Mouse (Mus musculus): ENCODE data around the gene Blm.
A peak's percentile ranks its signal among the peaks of the same experiment; 100 is the strongest.
"Not testable (repeated sequence)": the region's sequence is repeated elsewhere in the genome, so short reads cannot be mapped to it uniquely, and the experiment has no call there.

Gene Blm

GRCm38 (mm10) chr7:80530646-80531045 lies 4.3 kb downstream of the Blm start:
- no peak for DNase-seq

DNA sequence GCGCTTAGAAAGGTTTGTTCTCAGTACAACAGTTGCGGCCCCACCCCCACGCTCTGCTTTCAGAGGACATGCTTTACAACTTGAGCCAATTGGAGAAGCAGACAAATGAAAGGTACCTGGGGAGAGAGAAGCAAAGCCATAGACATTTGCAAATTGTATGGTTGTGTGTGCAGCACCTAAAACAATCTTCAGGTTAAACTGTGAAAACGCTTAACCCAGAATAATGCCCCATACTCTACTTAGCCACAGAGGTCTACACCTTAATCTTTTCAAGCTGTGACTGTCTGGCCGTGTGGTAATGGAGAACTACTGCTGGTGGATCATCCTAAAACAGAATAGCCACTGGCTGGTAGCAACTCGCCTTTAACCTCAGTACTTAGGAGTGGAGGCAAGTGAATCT lies 8.2 kb downstream of the Blm start:
- DNase-seq = peak in 1 of 2 experiments; percentile 10

DNA sequence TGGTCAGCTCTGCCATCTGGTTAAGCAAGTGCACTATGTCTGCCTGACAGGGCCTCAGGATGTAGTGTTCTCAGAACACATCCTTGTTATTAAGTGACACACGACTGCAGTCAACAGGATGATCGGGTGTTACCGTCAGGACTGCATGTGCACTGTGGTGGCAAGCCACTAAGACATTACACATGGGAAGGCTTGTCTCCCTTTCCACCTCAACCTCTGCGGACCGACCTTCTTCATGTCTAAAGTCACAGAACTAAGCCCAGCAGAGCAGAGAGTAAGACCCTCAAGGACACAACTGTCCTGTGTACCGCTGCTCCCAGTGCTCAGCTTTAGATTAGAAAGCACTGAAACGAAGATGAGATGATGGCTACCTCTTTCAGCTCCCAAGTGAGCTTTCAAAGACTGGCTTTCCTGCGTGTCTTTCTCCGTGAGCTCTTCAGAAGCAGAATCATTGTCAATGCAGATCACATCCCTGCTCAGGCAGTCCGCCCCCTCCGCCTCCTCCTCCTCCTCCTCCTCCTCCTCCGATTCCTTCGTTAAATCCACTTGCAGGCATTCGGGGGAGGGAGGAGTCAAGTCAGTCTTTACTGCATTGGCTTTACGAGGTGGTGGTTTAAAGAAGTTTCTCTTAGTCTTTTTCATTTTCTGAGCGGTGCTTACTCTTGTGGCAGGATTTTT lies 22.4 kb downstream of the Blm start:
- no peak for DNase-seq

- not testable (repeated sequence) for DNase-seq
These were observed 27.2 kb downstream of the Blm start for GRCm38 (mm10) chr7:80507697-80508096.

GRCm38 (mm10) chr7:80506007-80506406 lies 28.9 kb downstream of the Blm start:
- no peak for DNase-seq

DNA sequence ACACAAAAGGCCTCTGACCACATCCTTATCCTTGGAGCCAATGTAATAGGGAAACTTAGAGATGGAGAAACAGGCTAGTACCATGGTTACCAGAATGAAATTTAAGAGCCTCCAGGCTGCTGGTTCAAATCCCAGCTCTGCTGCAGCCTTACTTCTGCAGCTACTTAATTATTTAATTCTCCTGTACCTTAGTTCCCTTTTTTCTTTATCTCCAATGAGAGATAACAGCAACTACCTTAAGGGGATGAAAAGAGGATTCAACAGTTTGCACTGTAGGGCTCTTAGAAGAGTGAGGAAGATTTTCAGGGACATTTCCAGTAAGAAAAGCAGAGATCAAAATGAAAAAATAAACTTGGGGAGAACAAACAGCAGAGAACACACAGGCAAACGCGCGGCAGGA lies 30.0 kb downstream of the Blm start:
- no peak for DNase-seq

DNA sequence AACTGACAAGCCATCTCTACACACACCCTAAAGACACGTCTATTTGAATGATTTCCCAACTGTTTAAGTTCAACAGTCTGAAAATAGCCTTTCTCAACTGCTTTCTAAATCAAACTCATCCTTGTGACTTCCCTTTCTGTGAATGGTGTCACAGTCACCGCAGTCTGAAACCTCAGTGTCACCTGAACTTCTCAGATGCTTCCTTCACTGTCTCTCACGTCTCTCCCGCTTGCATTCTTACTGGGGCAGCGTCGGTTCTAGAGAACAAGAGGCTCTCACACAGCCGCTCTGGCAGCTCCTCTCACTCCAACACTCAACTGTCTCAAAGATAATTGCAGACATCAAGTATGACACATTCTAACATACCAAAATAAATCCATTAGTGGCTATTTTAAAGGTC lies 33.9 kb downstream of the Blm start:
- DNase-seq = no peak

DNA sequence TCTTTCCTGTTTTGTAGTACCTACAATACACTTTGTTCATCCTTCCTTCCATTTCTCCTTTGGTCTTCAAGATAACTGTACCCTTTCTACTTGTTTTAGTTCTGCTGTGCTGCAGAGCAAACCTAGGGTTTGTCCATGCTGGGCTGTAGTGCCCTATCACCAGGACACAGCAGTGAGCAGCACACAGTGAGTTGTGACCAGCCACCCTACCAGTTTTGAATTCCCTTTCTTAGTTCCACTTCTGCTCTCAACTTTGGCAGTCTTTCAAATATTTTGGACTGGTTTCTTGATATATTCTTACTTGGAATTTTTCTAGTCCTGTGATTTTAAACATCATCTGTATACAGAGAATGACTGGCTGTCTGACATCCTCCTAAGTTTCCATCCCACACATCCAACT lies 34.8 kb downstream of the Blm start:
- DNase-seq = no peak

GRCm38 (mm10) chr7:80499190-80499962 lies 35.5 kb downstream of the Blm start:
- no peak for DNase-seq

- no peak for DNase-seq
These were observed 38.3 kb downstream of the Blm start for GRCm38 (mm10) chr7:80496656-80497055.

DNA sequence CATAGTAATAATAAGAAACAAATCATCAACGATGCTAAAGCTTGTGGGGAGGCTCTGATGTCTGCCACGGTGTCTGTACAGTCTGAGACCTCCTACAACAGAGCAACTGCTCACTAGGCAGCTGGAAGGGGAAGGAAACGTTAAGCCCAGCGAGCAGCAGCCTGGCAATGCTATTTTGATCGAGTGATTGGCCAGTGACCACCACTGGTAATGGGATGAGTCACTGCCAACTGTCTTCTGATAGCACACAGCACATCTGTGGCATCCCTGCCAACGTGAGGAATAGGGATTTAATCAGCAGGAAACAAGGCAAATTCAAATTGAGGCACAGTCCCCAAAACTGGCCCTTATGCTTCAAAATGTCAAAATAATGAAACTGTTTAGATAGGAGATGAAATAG lies 39.7 kb downstream of the Blm start:
- DNase-seq = no peak

GRCm38 (mm10) chr7:80491995-80492394 lies 42.9 kb downstream of the Blm start:
- no peak for DNase-seq

DNA sequence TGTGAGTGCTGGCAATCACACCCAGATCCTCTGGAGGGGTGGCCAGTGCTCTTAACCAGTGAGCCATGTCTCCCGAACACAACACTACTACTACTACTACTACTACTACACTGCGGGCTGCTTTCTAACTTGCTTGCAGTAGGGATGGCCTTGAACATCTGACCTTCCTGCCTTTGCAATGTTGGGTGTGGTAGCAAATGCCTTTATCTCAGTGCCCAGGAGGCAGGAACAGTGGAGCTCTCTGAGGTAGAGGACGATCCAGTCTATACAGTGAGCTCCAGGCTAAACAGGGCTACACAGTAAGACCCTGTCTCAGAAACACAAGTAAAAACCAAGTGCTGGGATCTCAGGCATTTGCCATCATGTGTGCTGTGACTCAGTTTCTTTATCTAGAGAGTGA lies 43.8 kb downstream of the Blm start:
- DNase-seq = no peak

DNA sequence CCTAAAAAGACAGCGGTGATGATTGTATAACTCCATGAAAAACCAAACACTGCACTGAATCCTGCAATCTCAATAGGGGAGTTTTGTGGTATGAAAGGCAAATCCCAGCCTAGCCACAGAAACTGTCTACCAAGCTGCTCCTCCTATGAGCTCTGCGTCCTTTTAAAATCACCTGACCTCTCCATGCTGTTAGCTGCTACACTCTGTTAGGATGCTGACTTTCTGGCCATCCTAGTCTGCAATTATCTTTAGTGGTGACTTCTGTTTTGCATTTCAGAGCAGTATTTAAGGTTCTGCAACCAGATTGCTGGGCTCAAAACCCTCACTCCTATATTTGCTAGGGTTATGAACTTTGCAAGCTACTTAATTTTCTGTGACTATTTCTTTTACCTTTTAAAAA lies 44.6 kb downstream of the Blm start:
- no peak for DNase-seq

DNA sequence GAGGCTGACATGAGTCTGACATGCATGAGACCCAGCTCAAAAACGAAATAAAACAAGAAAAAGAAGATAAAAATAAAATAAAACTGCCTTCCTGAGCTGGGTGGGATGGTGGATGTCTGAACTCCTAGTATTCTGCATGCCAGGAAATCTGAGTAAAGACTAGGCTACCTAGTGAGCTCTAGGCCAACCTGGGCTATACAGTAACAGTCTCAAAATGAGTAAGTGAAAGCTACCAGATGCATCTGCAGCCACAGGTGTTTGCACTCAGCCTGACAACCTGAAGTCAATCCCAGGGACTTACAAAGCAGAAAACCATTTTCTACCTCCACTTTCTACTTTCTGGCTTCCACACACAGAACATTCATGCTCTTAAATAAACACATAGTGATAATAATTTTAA lies 45.5 kb downstream of the Blm start:
- no peak for DNase-seq

DNA sequence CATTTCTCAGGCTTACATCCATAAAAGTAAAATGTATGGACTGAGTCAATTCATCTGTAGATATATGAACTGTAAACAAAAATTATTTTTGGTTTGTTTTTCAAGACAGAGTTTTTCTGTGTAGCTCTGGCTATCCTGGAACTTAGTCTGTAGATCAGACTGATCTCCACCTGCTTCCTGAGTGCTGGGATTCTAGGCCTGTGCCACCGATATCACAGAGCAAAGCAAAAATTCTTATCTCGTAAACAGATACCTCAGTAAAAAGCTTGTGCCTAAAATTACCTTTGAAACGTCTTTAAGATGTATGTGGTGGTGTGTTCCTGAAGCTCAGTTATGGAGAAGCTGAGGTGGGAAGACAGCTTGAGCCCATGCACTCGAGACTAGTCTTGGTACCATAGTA lies 47.7 kb downstream of the Blm start:
- no peak for DNase-seq

- no peak for DNase-seq
These were observed 54.8 kb downstream of the Blm start for GRCm38 (mm10) chr7:80480097-80480496.

- no peak for DNase-seq
These were observed 61.1 kb downstream of the Blm start for GRCm38 (mm10) chr7:80473837-80474236.

- no peak for DNase-seq
These were observed 66.1 kb downstream of the Blm start for GRCm38 (mm10) chr7:80468851-80469250.

DNA sequence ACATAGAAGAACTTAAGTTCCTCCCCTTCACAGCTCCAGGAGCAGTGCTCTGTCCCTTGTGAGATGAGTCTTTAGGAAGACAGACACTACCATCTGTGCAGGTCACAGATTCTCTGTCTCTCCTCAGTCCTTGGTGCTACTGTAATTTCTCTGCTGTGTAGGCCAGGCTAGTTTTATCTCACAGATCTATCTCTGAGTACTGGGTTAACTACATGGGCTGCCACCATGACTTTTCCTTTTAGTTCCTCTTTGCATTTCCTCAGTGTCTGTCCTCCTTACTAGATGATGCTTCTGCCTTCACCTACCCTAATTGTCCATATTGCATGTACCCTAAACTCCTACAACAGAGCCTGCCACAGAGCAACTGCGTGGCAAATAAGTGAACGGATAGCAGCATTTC lies 67.6 kb downstream of the Blm start:
- no peak for DNase-seq

DNA sequence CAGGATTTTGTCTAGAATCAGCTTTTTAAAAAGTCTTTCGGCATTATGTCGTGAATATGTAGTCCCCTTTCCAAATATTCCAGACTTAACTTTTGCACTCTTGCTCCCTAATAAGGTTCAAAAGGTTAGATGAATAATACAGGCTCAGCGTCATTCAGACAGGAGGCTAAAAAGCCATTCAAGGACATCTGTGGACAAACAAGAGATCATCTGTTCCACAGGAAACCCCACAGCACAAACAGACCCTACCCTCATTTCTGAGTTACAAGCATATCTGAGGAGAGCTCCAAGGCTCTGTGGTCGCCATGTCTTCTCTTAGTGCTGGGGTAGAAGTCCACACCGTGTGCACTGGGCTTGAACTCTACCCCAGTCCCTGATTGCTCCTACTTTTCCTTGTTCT lies 70.1 kb downstream of the Blm start:
- DNase-seq = no peak

DNA sequence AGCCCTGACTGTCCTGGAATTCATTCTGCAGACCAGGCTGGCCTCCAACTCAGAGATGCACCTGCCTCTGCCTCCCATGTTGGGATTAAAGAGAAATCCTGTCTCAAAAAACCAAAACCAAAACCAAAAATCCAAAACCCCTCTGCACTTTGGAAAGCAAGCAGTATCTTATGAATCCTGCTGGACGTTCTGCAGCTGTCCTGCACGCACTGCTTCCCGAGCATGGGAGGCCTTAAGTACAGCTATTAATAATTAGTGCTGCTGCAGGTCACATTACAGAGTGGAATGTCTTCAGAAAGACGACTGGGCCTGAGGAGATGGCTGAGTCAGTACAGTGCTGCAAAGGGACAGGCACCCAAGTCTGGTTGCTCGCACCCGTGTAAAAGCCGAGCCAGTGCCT lies 73.0 kb downstream of the Blm start:
- DNase-seq = no peak

- DNase-seq = no peak
These were observed 74.0 kb downstream of the Blm start for GRCm38 (mm10) chr7:80460892-80461291.

DNA sequence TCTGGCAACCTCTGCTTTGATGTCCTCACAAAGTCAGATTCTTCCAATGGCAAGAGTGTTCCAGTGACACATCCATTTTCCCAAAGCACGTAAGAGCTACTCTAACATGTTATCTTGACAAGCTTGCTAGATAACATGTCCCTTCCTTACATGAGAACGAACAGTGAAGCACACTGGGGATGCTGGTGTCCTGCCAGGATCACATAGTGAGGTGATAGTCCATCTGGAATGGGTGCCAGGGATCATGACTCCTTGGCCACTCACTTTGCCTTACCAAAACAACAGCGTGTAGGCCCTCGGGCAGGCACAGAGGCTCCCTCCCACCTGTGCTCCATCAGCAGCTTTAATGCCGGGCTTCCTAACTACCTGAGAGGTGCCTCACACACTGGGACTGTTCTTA lies 74.7 kb downstream of the Blm start:
- no peak for DNase-seq

- DNase-seq = no peak
These were observed 77.0 kb downstream of the Blm start for GRCm38 (mm10) chr7:80457831-80458343.

Measured in kidney, postnatal 4 days (tissue).